Mouse (Mus musculus) heart, embryonic 14.5 days (tissue): Measurements from ENCODE around the gene Irf2. TPM values are rescaled to one million over a fixed set of nuclear protein-coding genes. Genes with fewer than 3 reads are reported as not detected.

Source experiments
- ATAC-seq: fragments of 200-750 bp; cut with Nextera tagmentation; 2 replicates; pipeline ENCODE4 v1.8.0; 2017; ENCODE audit warnings: low read depth, moderate TSS enrichment; ENCODE audit not compliant: insufficient number of reproducible peaks, insufficient read depth, low FRiP score
- H3K27ac ChIP-seq, 2 experiments: fragments of 200-500 bp in 1 of 2; fragments of 300-500 bp in 1 of 2; sonication (generic) in 1 of 2; replicated peaks in 1 of 2; 2 replicates each; pipeline ENCODE4 v1.5.1; 2012 to 2014; ENCODE audit warnings: low read depth in 2 of 2, low read length in 2 of 2, control low read depth in 1 of 2, mild to moderate bottlenecking in 1 of 2, mixed read lengths in 1 of 2; ENCODE audit not compliant: control insufficient read depth in 1 of 2, insufficient read depth in 1 of 2
- H3K27me3 ChIP-seq: fragments of 300-500 bp; sonication (generic); 2 replicates; pipeline ENCODE4 v1.6.1; 2014; ENCODE audit warnings: mild to moderate bottlenecking, low read length, control low read depth; ENCODE audit not compliant: control insufficient read depth, insufficient read depth
- H3K36me3 ChIP-seq: fragments of 300-500 bp; sonication (generic); 2 replicates; pipeline ENCODE4 v1.6.1; 2014; ENCODE audit warnings: mild to moderate bottlenecking, control low read depth, low read length, mixed read lengths; ENCODE audit not compliant: control insufficient read depth, insufficient read depth
- H3K4me1 ChIP-seq, 2 experiments: fragments of 200-500 bp in 1 of 2; fragments of 300-500 bp in 1 of 2; sonication (generic) in 1 of 2; 2 replicates each; pipeline ENCODE4 v1.6.1; 2012 to 2014; ENCODE audit warnings: low read length in 2 of 2, control low read depth in 1 of 2, mixed read lengths in 1 of 2; ENCODE audit not compliant: control insufficient read depth in 2 of 2, insufficient read depth in 2 of 2
- H3K4me2 ChIP-seq: fragments of 300-500 bp; sonication (generic); 2 replicates; pipeline ENCODE4 v1.6.1; 2014; ENCODE audit warnings: mild to moderate bottlenecking, low read length
- H3K4me3 ChIP-seq, 2 experiments: fragments of 200-500 bp in 1 of 2; fragments of 300-500 bp in 1 of 2; sonication (generic) in 1 of 2; 2 replicates each; pipeline ENCODE4 v1.5.1; 2012 to 2014; ENCODE audit warnings: low read length in 2 of 2, mild to moderate bottlenecking in 2 of 2, control low read depth in 1 of 2, low read depth in 1 of 2, moderate library complexity in 1 of 2; ENCODE audit not compliant: control insufficient read depth in 1 of 2, insufficient read depth in 1 of 2
- H3K9ac ChIP-seq: fragments of 300-500 bp; sonication (generic); 2 replicates; pipeline ENCODE4 v1.6.1; 2014; ENCODE audit warnings: mild to moderate bottlenecking, low read length
- H3K9me3 ChIP-seq: fragments of 300-500 bp; sonication (generic); 2 replicates; pipeline ENCODE4 v1.6.1; 2016; ENCODE audit warnings: low read length, control low read depth; ENCODE audit not compliant: control insufficient read depth
- WGBS: fragments of 180-500 bp; shearing (Covaris S2); extraction: QIAGEN DNeasy Blood & Tissue Kit; methylation state at CpG from one replicate; pipeline ENCODE4 v1.1.7; 2014; 5-methylcytosine and 5-hydroxymethylcytosine counted together
- polyA plus RNA-seq: library from polyadenylated mRNA; unstranded; fragments of >200 nt; fragmentation: Nextera tagmentation; extraction: Ambion mirVana; gene quantifications from 2 replicates; pipeline ENCODE4 v1.2.1, GENCODE M21; 2014

Irf2 gene
- polyA plus RNA-seq, 1 experiment from 2014 or later, result 16.5 TPM

- H3K4me1 ChIP-seq, result peaks cover 9 to 14% of the 10 kb centered on the region in 2 experiments
- H3K9ac ChIP-seq, result no peak overlapping the region
- 92% methylated on average over 2 of the region's 2 CpGs for WGBS
- no peak overlapping the region for H3K4me2 ChIP-seq
- no peaks in the 10 kb centered on the region for H3K9me3 ChIP-seq
- no peak overlapping the region for H3K27ac ChIP-seq
- no peaks in the 10 kb centered on the region for H3K36me3 ChIP-seq
- H3K27me3 ChIP-seq, result no peaks in the 10 kb centered on the region
- ATAC-seq, result no peak
- no peak overlapping the region for H3K4me3 ChIP-seq
Measured at GRCm38 (mm10) chr8:46885786-46886185, 146.3 kb downstream of the Irf2 start.

- ATAC-seq, result no peak
- H3K4me3 ChIP-seq, result no peak overlapping the region
- no peak overlapping the region for H3K4me2 ChIP-seq
- H3K27me3 ChIP-seq, result no peaks in the 10 kb centered on the region
- no peak overlapping the region for H3K9ac ChIP-seq
- peaks cover 10 to 14% of the 10 kb centered on the region in 2 experiments for H3K4me1 ChIP-seq
- H3K27ac ChIP-seq, result no peak overlapping the region
- 96% methylated on average over 1 of the region's 1 CpGs for WGBS
- H3K36me3 ChIP-seq, result no peaks in the 10 kb centered on the region
- no peaks in the 10 kb centered on the region for H3K9me3 ChIP-seq
Measured at GRCm38 (mm10) chr8:46886216-46886615, 146.7 kb downstream of the Irf2 start.

GRCm38 (mm10) chr8:46887396-46887795, 147.9 kb downstream of the Irf2 start:
- Histone ChIP-seq H3K27me3 (no peaks in the 10 kb centered on the region), H3K9ac (no peak overlapping the region), H3K36me3 (no peaks in the 10 kb centered on the region), H3K4me3 (no peak overlapping the region), H3K4me1 (peaks cover 12 to 21% of the 10 kb centered on the region in 2 experiments), H3K9me3 (no peaks in the 10 kb centered on the region), H3K4me2 (no peak overlapping the region), H3K27ac (peak overlapping the region; percentile 21 to 80; a peak in 2 of 4 replicates)
- ATAC-seq, result no peak
- WGBS, result 56% methylated on average over 5 of the region's 6 CpGs

- peak overlapping the region; percentile 69 to 80 for H3K27ac ChIP-seq
- H3K4me1 ChIP-seq, result peaks cover 17 to 28% of the 10 kb centered on the region in 2 experiments
- no peaks in the 10 kb centered on the region for H3K36me3 ChIP-seq
- no peak overlapping the region for H3K4me2 ChIP-seq
- no peaks in the 10 kb centered on the region for H3K9me3 ChIP-seq
- H3K4me3 ChIP-seq, result no peak overlapping the region
- peak; percentile 64 for ATAC-seq
- WGBS, result 47% methylated on average over 4 of the region's 4 CpGs
- no peak overlapping the region for H3K9ac ChIP-seq
- H3K27me3 ChIP-seq, result no peaks in the 10 kb centered on the region
Measured at GRCm38 (mm10) chr8:46888575-46888974, 149.0 kb downstream of the Irf2 start.

- no peaks in the 10 kb centered on the region for H3K36me3 ChIP-seq
- H3K4me3 ChIP-seq, result no peak overlapping the region
- ATAC-seq, result no peak
- no peak overlapping the region for H3K9ac ChIP-seq
- H3K9me3 ChIP-seq, result no peaks in the 10 kb centered on the region
- WGBS, result 71% methylated on average over 4 of the region's 4 CpGs
- peaks cover 19 to 28% of the 10 kb centered on the region in 2 experiments for H3K4me1 ChIP-seq
- H3K4me2 ChIP-seq, result no peak overlapping the region
- no peak overlapping the region for H3K27ac ChIP-seq
- no peaks in the 10 kb centered on the region for H3K27me3 ChIP-seq
Measured at GRCm38 (mm10) chr8:46890241-46890640, 150.7 kb downstream of the Irf2 start.

- H3K27ac ChIP-seq, result peak overlapping the region; percentile 96 to 97
- no peaks in the 10 kb centered on the region for H3K27me3 ChIP-seq
- no peaks in the 10 kb centered on the region for H3K36me3 ChIP-seq
- H3K9ac ChIP-seq, result peak overlapping the region; percentile 64
- peaks cover 16 to 26% of the 10 kb centered on the region in 2 experiments for H3K4me1 ChIP-seq
- peak overlapping the region; percentile 68 for H3K4me2 ChIP-seq
- H3K9me3 ChIP-seq, result no peaks in the 10 kb centered on the region
- 15% methylated on average over 22 of the region's 22 CpGs for WGBS
- H3K4me3 ChIP-seq, result peak overlapping the region; percentile 28 to 31
- peak; percentile 89 for ATAC-seq
Measured at GRCm38 (mm10) chr8:46892511-46893273, 153.2 kb downstream of the Irf2 start.

- Histone ChIP-seq H3K9ac (no peak overlapping the region), H3K4me2 (no peak overlapping the region), H3K4me1 (peaks cover 14 to 15% of the 10 kb centered on the region in 2 experiments), H3K4me3 (no peak overlapping the region), H3K27ac (no peak overlapping the region), H3K27me3 (no peaks in the 10 kb centered on the region), H3K9me3 (no peaks in the 10 kb centered on the region), H3K36me3 (no peaks in the 10 kb centered on the region)
- WGBS, result 87% methylated on average over 2 of the region's 2 CpGs
- no peak for ATAC-seq
Measured at GRCm38 (mm10) chr8:46894385-46894784, 154.9 kb downstream of the Irf2 start.

- no peak for ATAC-seq
- 95% methylated on average over 5 of the region's 5 CpGs for WGBS
Measured at GRCm38 (mm10) chr8:46896005-46896404, 156.5 kb downstream of the Irf2 start.

More at GRCm38 (mm10) chr8:46896005-46896404, 156.5 kb downstream of the Irf2 start:
- no peak overlapping the region for H3K9ac ChIP-seq
- H3K9me3 ChIP-seq, result no peaks in the 10 kb centered on the region
- no peak overlapping the region for H3K4me3 ChIP-seq
- no peaks in the 10 kb centered on the region for H3K27me3 ChIP-seq
- no peak overlapping the region for H3K27ac ChIP-seq
- H3K36me3 ChIP-seq, result no peaks in the 10 kb centered on the region
- H3K4me1 ChIP-seq, result peaks cover 13 to 14% of the 10 kb centered on the region in 2 experiments
- no peak overlapping the region for H3K4me2 ChIP-seq
